Mouse (Mus musculus): ENCODE measurements around the gene Tln1. TPM values are rescaled to one million over a fixed set of nuclear protein-coding genes. Genes with fewer than 3 reads are reported as not detected.

Tln1 gene
- polyA plus RNA-seq, 1 experiment = 219 TPM

GRCm38 (mm10) chr4:43499407-43500333, 62.8 kb downstream of the Tln1 start, which contains the start of gene Arhgef39:
Gene Arhgef39, minus strand, starts transcription at chr4:43499695.
- H3K4me1 ChIP-seq (ENCODE audit: control insufficient read depth, insufficient read depth, low read length) = peaks cover 14% of the 10 kb centered on the region
- TF ChIP-seq CTCF (IDR thresholded peaks at IDR 0.05; ENCODE audit: low read depth, low read length) (no peak), POLR2A (IDR thresholded peaks at IDR 0.05; ENCODE audit: borderline replicate concordance, low read depth, low read length) (no peak)
- H3K27ac ChIP-seq (ENCODE audit: insufficient read depth, low read depth, low read length) = peak within 1 kb of the TSS; percentile 42
- peak within 1 kb of the TSS; percentile 81 for H3K4me3 ChIP-seq (ENCODE audit: insufficient read depth, low read length)

GRCm38 (mm10) chr4:43498983-43499382, 63.5 kb downstream of the Tln1 start:
- H3K4me1 ChIP-seq (ENCODE audit: control insufficient read depth, insufficient read depth, low read length) = peaks cover 17% of the 10 kb centered on the region
- peak overlapping the region; percentile 42 for H3K27ac ChIP-seq (ENCODE audit: insufficient read depth, low read depth, low read length)
- peak overlapping the region; percentile 81 for H3K4me3 ChIP-seq (ENCODE audit: insufficient read depth, low read length)
- TF ChIP-seq CTCF (IDR thresholded peaks at IDR 0.05; ENCODE audit: low read depth, low read length) (no peak; the same call in 1 of the 2 replicates), POLR2A (IDR thresholded peaks at IDR 0.05; ENCODE audit: borderline replicate concordance, low read depth, low read length) (no peak)

- peaks cover 17% of the 10 kb centered on the region for H3K4me1 ChIP-seq (ENCODE audit: control insufficient read depth, insufficient read depth, low read length)
- TF ChIP-seq POLR2A (IDR thresholded peaks at IDR 0.05; ENCODE audit: borderline replicate concordance, low read depth, low read length) (no peak), CTCF (IDR thresholded peaks at IDR 0.05; ENCODE audit: low read depth, low read length) (no peak)
- H3K27ac ChIP-seq (ENCODE audit: insufficient read depth, low read depth, low read length) = no peak overlapping the region
- H3K4me3 ChIP-seq (ENCODE audit: insufficient read depth, low read length) = peak overlapping the region; percentile 81
Observed at GRCm38 (mm10) chr4:43497946-43498345, 64.5 kb downstream of the Tln1 start.

GRCm38 (mm10) chr4:43497405-43497804, 65.1 kb downstream of the Tln1 start:
- Histone ChIP-seq H3K27ac (ENCODE audit: insufficient read depth, low read depth, low read length) (no peak overlapping the region), H3K4me3 (ENCODE audit: insufficient read depth, low read length) (no peak overlapping the region), H3K4me1 (ENCODE audit: control insufficient read depth, insufficient read depth, low read length) (peaks cover 17% of the 10 kb centered on the region)
- no peak for TF ChIP-seq CTCF (IDR thresholded peaks at IDR 0.05; ENCODE audit: low read depth, low read length)
- TF ChIP-seq POLR2A (IDR thresholded peaks at IDR 0.05; ENCODE audit: borderline replicate concordance, low read depth, low read length) = no peak

- Histone ChIP-seq H3K4me3 (ENCODE audit: insufficient read depth, low read length) (no peak overlapping the region), H3K27ac (ENCODE audit: insufficient read depth, low read depth, low read length) (no peak overlapping the region), H3K4me1 (ENCODE audit: control insufficient read depth, insufficient read depth, low read length) (peaks cover 17% of the 10 kb centered on the region)
- TF ChIP-seq POLR2A (IDR thresholded peaks at IDR 0.05; ENCODE audit: borderline replicate concordance, low read depth, low read length) (no peak), CTCF (IDR thresholded peaks at IDR 0.05; ENCODE audit: low read depth, low read length) (no peak)
Observed at GRCm38 (mm10) chr4:43496587-43496986, 65.9 kb downstream of the Tln1 start.

GRCm38 (mm10) chr4:43493846-43494240, 68.6 kb downstream of the Tln1 start:
- H3K27ac ChIP-seq (ENCODE audit: insufficient read depth, low read depth, low read length) = no peak overlapping the region
- H3K4me1 ChIP-seq (ENCODE audit: control insufficient read depth, insufficient read depth, low read length) = peaks cover 10% of the 10 kb centered on the region
- peak overlapping the region; percentile 84 for H3K4me3 ChIP-seq (ENCODE audit: insufficient read depth, low read length)
- TF ChIP-seq CTCF (IDR thresholded peaks at IDR 0.05; ENCODE audit: low read depth, low read length) (no peak), POLR2A (IDR thresholded peaks at IDR 0.05; ENCODE audit: borderline replicate concordance, low read depth, low read length) (no peak)

DNA sequence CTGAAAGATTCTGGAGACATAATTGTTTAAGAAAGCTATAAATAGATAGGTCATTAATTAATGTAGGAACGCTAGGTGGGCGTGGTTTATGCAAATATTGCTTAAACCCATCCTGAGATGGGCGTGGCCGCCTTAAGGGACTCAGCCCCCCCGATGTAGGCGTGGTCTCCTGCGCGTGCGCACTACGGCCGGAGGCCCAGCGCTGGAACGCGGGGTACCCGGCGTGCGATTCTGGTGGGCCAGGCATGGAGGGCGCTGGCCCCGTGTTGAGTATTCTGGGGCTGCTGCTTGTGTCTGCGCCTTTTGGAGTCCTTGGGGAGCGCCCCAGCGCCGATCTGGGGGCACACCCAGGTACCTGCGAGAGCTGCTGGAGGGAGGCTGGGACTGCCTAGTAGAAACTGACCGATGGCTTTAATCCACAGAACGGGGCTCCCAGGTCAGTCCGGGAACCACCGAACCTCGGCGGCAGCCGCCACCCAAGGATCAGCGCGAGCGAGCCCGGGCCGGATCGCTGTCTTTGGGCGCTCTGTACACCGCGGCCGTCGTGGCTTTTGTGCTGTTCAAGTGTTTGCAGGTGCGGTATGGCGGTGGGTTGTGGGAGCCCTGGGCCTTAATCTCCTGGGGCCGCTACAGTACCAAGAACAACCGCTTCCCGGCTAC, 69.2 kb downstream of the Tln1 start:
- TF ChIP-seq CTCF (IDR thresholded peaks at IDR 0.05; ENCODE audit: low read depth, low read length) = no peak
- TF ChIP-seq POLR2A (IDR thresholded peaks at IDR 0.05; ENCODE audit: borderline replicate concordance, low read depth, low read length) = 0 out of 2 replicates have a peak, but pooled peaks have one; percentile 58
- Histone ChIP-seq H3K4me1 (ENCODE audit: control insufficient read depth, insufficient read depth, low read length) (peaks cover 7% of the 10 kb centered on the region), H3K4me3 (ENCODE audit: insufficient read depth, low read length) (peak overlapping the region; percentile 84), H3K27ac (ENCODE audit: insufficient read depth, low read depth, low read length) (0 out of 2 replicates have a peak overlapping the region, but pooled peaks have one; percentile 20)

- 0 out of 2 replicates have a peak within 1 kb of the TSS, but pooled peaks have one; percentile 20 for H3K27ac ChIP-seq (ENCODE audit: insufficient read depth, low read depth, low read length)
- peak within 1 kb of the TSS; percentile 84 for H3K4me3 ChIP-seq (ENCODE audit: insufficient read depth, low read length)
- peaks cover 3% of the 10 kb centered on the region for H3K4me1 ChIP-seq (ENCODE audit: control insufficient read depth, insufficient read depth, low read length)
- no peak for TF ChIP-seq POLR2A (IDR thresholded peaks at IDR 0.05; ENCODE audit: borderline replicate concordance, low read depth, low read length)
- no peak for TF ChIP-seq CTCF (IDR thresholded peaks at IDR 0.05; ENCODE audit: low read depth, low read length)
Observed at GRCm38 (mm10) chr4:43492821-43493185, 69.7 kb downstream of the Tln1 start, which contains the start of gene Ccdc107. Gene Ccdc107, plus strand, starts transcription at chr4:43492900.

- Histone ChIP-seq H3K4me3 (ENCODE audit: insufficient read depth, low read length) (no peak overlapping the region), H3K27ac (ENCODE audit: insufficient read depth, low read depth, low read length) (no peak overlapping the region), H3K4me1 (ENCODE audit: control insufficient read depth, insufficient read depth, low read length) (peaks cover 3% of the 10 kb centered on the region)
- TF ChIP-seq CTCF (IDR thresholded peaks at IDR 0.05; ENCODE audit: low read depth, low read length) (no peak), POLR2A (IDR thresholded peaks at IDR 0.05; ENCODE audit: borderline replicate concordance, low read depth, low read length) (no peak)
Observed at GRCm38 (mm10) chr4:43492101-43492820, 70.2 kb downstream of the Tln1 start.

Data from bone marrow macrophage, adult 2 months (primary cell).